Mouse (Mus musculus): ENCODE results near the gene Hmgcr. TPM values are rescaled to one million over a fixed set of nuclear protein-coding genes. Genes with fewer than 3 reads are reported as not detected.

Hmgcr gene
- polyA plus RNA-seq, 1 experiment from 2014 or later = 26.5 TPM

DNA sequence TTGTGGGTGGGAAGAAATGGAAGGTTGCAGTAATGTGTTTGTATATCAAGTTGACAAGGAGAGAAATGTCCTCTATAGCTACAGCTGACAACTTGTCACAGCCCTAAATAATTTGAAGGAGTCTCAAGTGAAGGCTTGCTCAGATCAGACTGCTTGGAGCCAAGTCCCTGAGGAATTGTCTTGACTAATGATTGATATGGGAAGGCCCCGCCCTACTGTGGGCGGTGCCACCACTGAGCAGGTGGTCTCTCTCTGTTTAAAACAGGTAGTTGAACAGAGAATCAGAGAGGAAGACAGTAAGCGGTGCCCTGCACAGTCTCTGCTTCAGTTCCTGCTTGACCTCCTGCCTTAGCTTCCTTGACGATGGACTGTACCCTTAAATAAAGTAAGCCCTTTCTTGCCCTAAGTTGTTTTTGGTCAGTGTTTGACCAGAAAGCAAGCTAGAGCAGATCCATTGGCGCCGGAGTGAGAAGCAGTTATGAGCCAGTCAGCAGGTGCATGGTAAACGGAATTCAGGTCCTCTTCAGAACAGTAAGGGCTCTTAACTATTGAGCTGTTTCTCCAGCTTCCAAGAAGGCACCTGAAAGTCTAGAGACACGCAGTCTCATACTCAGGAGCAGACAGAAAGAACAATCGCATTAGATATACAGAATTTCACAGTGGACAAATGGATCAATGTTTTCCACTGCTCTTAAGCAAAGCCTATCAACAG is 32.0 kb upstream of the Hmgcr start:
- H3K4me2 ChIP-seq (ENCODE audit: low read depth, low read length) = no peak overlapping the region
- H3K9ac ChIP-seq (replicated peaks) = no peak overlapping the region
- WGBS (ENCODE audit: insufficient replicate concordance) = 73% methylated on average over 9 of the region's 9 CpGs
- H3K4me3 ChIP-seq (ENCODE audit: low read depth, low read length) = no peak overlapping the region
- no peaks in the 10 kb centered on the region for H3K27me3 ChIP-seq (ENCODE audit: insufficient read depth, low read length)
- no peaks in the 10 kb centered on the region for H3K36me3 ChIP-seq (replicated peaks; ENCODE audit: insufficient read depth, low read length)
- no peak for TF ChIP-seq CTCF (IDR thresholded peaks at IDR 0.05; ENCODE audit: low read depth)
- TF ChIP-seq EP300 (IDR thresholded peaks at IDR 0.05; ENCODE audit: low read depth) = no peak
- no peak for DNase-seq
- H3K27ac ChIP-seq (ENCODE audit: low read depth) = no peak overlapping the region
- H3K9me3 ChIP-seq (ENCODE audit: low read length) = no peaks in the 10 kb centered on the region
- ATAC-seq = no peak
- 0 out of 2 replicates have a peak, but pooled peaks cover 2% of the 10 kb centered on the region for H3K4me1 ChIP-seq (ENCODE audit: insufficient read depth)

- peak overlapping the region; percentile 86 for H3K27ac ChIP-seq (ENCODE audit: low read depth)
- TF ChIP-seq CTCF (IDR thresholded peaks at IDR 0.05; ENCODE audit: low read depth) (peak; percentile 19; the same call in 1 of the 2 replicates), EP300 (IDR thresholded peaks at IDR 0.05; ENCODE audit: low read depth) (peak; percentile 95)
- peak overlapping the region; percentile 41 for H3K4me3 ChIP-seq (ENCODE audit: low read depth, low read length)
- H3K27me3 ChIP-seq (ENCODE audit: insufficient read depth, low read length) = no peaks in the 10 kb centered on the region
- peaks cover 8% of the 10 kb centered on the region for H3K4me1 ChIP-seq (ENCODE audit: insufficient read depth)
- DNase-seq (peak; percentile 61), ATAC-seq (peak; percentile 95)
- WGBS (ENCODE audit: insufficient replicate concordance) = 31% methylated on average over 8 of the region's 8 CpGs
- H3K4me2 ChIP-seq (ENCODE audit: low read depth, low read length) = peak overlapping the region; percentile 60
- H3K36me3 ChIP-seq (replicated peaks; ENCODE audit: insufficient read depth, low read length) = no peaks in the 10 kb centered on the region
- peak overlapping the region; percentile 51; the same call in 1 of the 2 replicates for H3K9ac ChIP-seq (replicated peaks)
- no peaks in the 10 kb centered on the region for H3K9me3 ChIP-seq (ENCODE audit: low read length)
Measured at GRCm38 (mm10) chr13:96697805-96698586, 27.3 kb upstream of the Hmgcr start.

- peaks cover 8% of the 10 kb centered on the region for H3K4me1 ChIP-seq (ENCODE audit: insufficient read depth)
- WGBS (ENCODE audit: insufficient replicate concordance) = 69% methylated on average over 2 of the region's 2 CpGs
- no peak overlapping the region for H3K4me2 ChIP-seq (ENCODE audit: low read depth, low read length)
- no peaks in the 10 kb centered on the region for H3K36me3 ChIP-seq (replicated peaks; ENCODE audit: insufficient read depth, low read length)
- ATAC-seq (peak; percentile 68), DNase-seq (no peak)
- H3K27me3 ChIP-seq (ENCODE audit: insufficient read depth, low read length) = no peaks in the 10 kb centered on the region
- H3K27ac ChIP-seq (ENCODE audit: low read depth) = no peak overlapping the region
- H3K9ac ChIP-seq (replicated peaks) = no peak overlapping the region
- no peak overlapping the region for H3K4me3 ChIP-seq (ENCODE audit: low read depth, low read length)
- no peaks in the 10 kb centered on the region for H3K9me3 ChIP-seq (ENCODE audit: low read length)
- no peak for TF ChIP-seq CTCF (IDR thresholded peaks at IDR 0.05; ENCODE audit: low read depth)
- peak; percentile 57; the same call in 1 of the 2 replicates for TF ChIP-seq EP300 (IDR thresholded peaks at IDR 0.05; ENCODE audit: low read depth)
Measured at GRCm38 (mm10) chr13:96695428-96695827, 24.7 kb upstream of the Hmgcr start.

DNA sequence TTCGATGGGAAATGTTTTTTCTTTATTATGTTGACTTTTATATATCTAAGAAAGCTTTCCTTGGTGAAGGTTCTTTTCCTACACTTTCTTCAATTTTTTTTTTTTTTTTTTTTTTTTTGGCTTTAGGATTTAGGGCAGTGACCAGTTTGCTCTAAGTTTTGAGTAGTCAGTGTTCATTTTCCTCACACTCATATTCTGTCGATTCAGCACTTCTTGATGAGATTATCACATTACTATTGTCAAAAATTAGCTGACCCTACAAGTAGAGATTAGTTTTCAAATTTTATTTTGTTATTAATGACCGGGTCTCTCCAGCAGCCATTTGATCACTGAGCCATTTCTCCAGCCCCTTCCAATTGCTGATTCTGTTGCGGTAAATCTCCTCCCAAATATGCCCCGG is 19.2 kb upstream of the Hmgcr start:
- WGBS (ENCODE audit: insufficient replicate concordance) = 84% methylated on average over 5 of the region's 5 CpGs
- Histone ChIP-seq H3K4me2 (ENCODE audit: low read depth, low read length) (no peak overlapping the region), H3K36me3 (replicated peaks; ENCODE audit: insufficient read depth, low read length) (no peaks in the 10 kb centered on the region), H3K27ac (ENCODE audit: low read depth) (no peak overlapping the region), H3K4me1 (ENCODE audit: insufficient read depth) (no peaks in the 10 kb centered on the region), H3K27me3 (ENCODE audit: insufficient read depth, low read length) (no peaks in the 10 kb centered on the region), H3K9me3 (ENCODE audit: low read length) (no peaks in the 10 kb centered on the region), H3K9ac (replicated peaks) (no peak overlapping the region), H3K4me3 (ENCODE audit: low read depth, low read length) (no peak overlapping the region)
- ATAC-seq (no peak), DNase-seq (no peak)
- TF ChIP-seq CTCF (IDR thresholded peaks at IDR 0.05; ENCODE audit: low read depth) = no peak
- no peak for TF ChIP-seq EP300 (IDR thresholded peaks at IDR 0.05; ENCODE audit: low read depth)

DNA sequence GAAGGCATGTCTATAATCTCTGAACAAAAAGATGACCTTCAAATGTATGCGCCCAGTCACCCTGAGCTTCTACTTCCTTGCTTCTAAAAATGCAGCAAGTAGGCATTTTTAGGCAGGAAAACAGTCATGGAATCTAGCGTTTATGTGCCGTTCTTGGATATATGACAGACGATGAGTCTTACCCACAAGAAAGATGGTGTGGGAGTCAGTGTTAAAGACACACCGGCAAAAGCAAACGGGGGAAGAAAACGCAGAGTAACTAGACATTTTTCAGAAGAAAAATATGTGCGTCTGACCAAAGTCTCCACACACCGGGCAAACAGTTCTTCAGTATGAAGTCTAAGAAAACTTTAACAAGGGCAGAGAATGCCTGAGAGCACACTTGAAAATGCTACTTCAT is 16.5 kb upstream of the Hmgcr start:
- Histone ChIP-seq H3K4me3 (ENCODE audit: low read depth, low read length) (no peak overlapping the region), H3K9me3 (ENCODE audit: low read length) (no peaks in the 10 kb centered on the region), H3K9ac (replicated peaks) (no peak overlapping the region), H3K4me2 (ENCODE audit: low read depth, low read length) (no peak overlapping the region), H3K36me3 (replicated peaks; ENCODE audit: insufficient read depth, low read length) (no peaks in the 10 kb centered on the region), H3K4me1 (ENCODE audit: insufficient read depth) (no peaks in the 10 kb centered on the region), H3K27me3 (ENCODE audit: insufficient read depth, low read length) (no peaks in the 10 kb centered on the region), H3K27ac (ENCODE audit: low read depth) (no peak overlapping the region)
- no peak for DNase-seq
- ATAC-seq = no peak
- 81% methylated on average over 9 of the region's 9 CpGs for WGBS (ENCODE audit: insufficient replicate concordance)
- no peak for TF ChIP-seq CTCF (IDR thresholded peaks at IDR 0.05; ENCODE audit: low read depth)
- no peak for TF ChIP-seq EP300 (IDR thresholded peaks at IDR 0.05; ENCODE audit: low read depth)

- WGBS (ENCODE audit: insufficient replicate concordance) = 80% methylated on average over 5 of the region's 5 CpGs
- TF ChIP-seq CTCF (IDR thresholded peaks at IDR 0.05; ENCODE audit: low read depth) (no peak), EP300 (IDR thresholded peaks at IDR 0.05; ENCODE audit: low read depth) (no peak)
- H3K36me3 ChIP-seq (replicated peaks; ENCODE audit: insufficient read depth, low read length) = no peaks in the 10 kb centered on the region
- H3K4me3 ChIP-seq (ENCODE audit: low read depth, low read length) = no peak overlapping the region
- H3K4me2 ChIP-seq (ENCODE audit: low read depth, low read length) = no peak overlapping the region
- H3K9ac ChIP-seq (replicated peaks) = no peak overlapping the region
- no peaks in the 10 kb centered on the region for H3K4me1 ChIP-seq (ENCODE audit: insufficient read depth)
- DNase-seq = no peak
- no peaks in the 10 kb centered on the region for H3K27me3 ChIP-seq (ENCODE audit: insufficient read depth, low read length)
- no peak overlapping the region for H3K27ac ChIP-seq (ENCODE audit: low read depth)
- no peaks in the 10 kb centered on the region for H3K9me3 ChIP-seq (ENCODE audit: low read length)
- ATAC-seq = no peak
Measured at GRCm38 (mm10) chr13:96684779-96685178, 14.0 kb upstream of the Hmgcr start.

Measured in liver, postnatal 0 days (tissue).